Mouse (Mus musculus): ENCODE results near the gene Becn1. TPM values are rescaled to one million over a fixed set of nuclear protein-coding genes. Genes with fewer than 3 reads are reported as not detected.

The Becn1 gene
- polyA plus RNA-seq, 1 experiment from 2014 or later, result 93.6 TPM

DNA sequence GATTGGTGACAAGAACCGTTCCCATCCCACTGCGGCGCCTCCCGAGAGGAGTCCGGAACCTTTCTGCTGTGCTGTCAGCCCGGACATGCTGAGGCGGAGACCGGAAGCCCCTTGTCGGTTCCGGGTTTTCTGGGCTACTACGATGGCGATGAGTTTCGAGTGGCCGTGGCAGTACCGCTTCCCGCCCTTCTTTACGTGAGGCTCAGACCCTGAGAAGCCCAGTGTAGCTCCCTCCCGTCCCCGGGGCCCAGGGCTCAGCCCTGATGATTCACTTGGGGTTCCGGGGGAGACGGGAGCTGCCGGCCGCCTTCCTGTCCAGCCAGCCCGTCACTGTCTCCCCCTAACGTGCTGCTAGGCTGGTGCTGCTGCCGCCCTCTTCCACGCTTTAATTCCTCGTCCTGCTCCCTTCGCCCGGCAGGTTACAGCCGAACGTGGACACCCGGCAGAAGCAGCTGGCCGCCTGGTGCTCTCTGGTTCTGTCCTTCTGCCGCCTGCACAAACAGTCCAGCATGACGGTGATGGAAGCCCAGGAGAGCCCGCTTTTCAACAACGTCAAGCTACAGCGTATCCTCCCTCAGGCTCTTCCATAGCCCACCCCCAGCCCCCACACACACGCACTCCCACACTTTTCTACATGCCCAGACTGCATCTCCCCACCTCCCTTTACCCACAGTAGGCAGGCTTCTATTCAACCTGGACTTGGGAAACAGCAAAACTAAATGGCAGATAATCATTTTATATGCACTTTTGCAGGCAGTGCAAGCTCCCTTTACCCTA lies 48.3 kb downstream of the Becn1 start, which contains the start of gene Vps25:
TSS of gene Vps25 (plus strand) at position 95 of the 777 bp plus-strand sequence.
- WGBS (ENCODE audit: insufficient replicate concordance), result 0% methylated on average over 40 of the region's 40 CpGs
- peak within 1 kb of the TSS; percentile 92 for H3K9ac ChIP-seq (ENCODE audit: low read depth, low read length)
- H3K9me3 ChIP-seq (replicated peaks; ENCODE audit: control insufficient read depth, low read length), result no peaks in the 10 kb centered on the region
- peak within 1 kb of the TSS; percentile 84 for H3K4me3 ChIP-seq (ENCODE audit: low read depth, low read length)
- H3K4me1 ChIP-seq (ENCODE audit: control insufficient read depth, low read depth, low read length), result peaks cover 36% of the 10 kb centered on the region
- peak; percentile 87 for ATAC-seq (ENCODE audit: low read depth)
- no peaks in the 10 kb centered on the region for H3K36me3 ChIP-seq (ENCODE audit: control insufficient read depth, insufficient read depth)
- H3K4me2 ChIP-seq (ENCODE audit: low read depth, low read length), result peak within 1 kb of the TSS; percentile 80
- no peaks in the 10 kb centered on the region for H3K27me3 ChIP-seq (ENCODE audit: control insufficient read depth, insufficient read depth, low read depth, low read length)
- H3K27ac ChIP-seq (ENCODE audit: low read length), result peak within 1 kb of the TSS; percentile 88

DNA sequence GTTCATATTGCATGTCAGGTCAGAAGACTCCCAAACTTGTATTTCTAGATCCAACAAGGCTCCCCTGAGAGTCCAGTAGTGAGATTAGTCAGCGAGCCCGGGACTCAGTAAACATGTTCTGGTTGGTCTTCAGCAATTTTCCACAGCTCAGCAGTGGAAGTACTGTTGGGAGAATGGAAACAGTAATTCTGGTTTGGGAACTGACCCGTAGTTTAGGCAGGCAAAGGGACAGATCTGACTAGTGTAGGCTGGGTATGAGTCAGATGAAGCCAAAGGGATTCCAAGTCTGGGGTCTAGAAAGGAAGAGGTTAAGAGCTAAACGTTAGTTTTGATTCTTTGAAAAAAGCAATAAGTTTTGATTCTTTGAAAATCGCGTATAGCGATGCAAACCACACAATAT lies 49.1 kb downstream of the Becn1 start:
- Histone ChIP-seq H3K27me3 (ENCODE audit: control insufficient read depth, insufficient read depth, low read depth, low read length) (peaks cover 6% of the 10 kb centered on the region), H3K27ac (ENCODE audit: low read length) (peak overlapping the region; percentile 88), H3K36me3 (ENCODE audit: control insufficient read depth, insufficient read depth) (no peaks in the 10 kb centered on the region), H3K9me3 (replicated peaks; ENCODE audit: control insufficient read depth, low read length) (no peaks in the 10 kb centered on the region), H3K4me2 (ENCODE audit: low read depth, low read length) (peak overlapping the region; percentile 80), H3K4me3 (ENCODE audit: low read depth, low read length) (peak overlapping the region; percentile 84), H3K4me1 (ENCODE audit: control insufficient read depth, low read depth, low read length) (peaks cover 28% of the 10 kb centered on the region), H3K9ac (ENCODE audit: low read depth, low read length) (peak overlapping the region; percentile 92)
- no peak for ATAC-seq (ENCODE audit: low read depth)
- WGBS (ENCODE audit: insufficient replicate concordance), result 8% methylated on average over 7 of the region's 7 CpGs

DNA sequence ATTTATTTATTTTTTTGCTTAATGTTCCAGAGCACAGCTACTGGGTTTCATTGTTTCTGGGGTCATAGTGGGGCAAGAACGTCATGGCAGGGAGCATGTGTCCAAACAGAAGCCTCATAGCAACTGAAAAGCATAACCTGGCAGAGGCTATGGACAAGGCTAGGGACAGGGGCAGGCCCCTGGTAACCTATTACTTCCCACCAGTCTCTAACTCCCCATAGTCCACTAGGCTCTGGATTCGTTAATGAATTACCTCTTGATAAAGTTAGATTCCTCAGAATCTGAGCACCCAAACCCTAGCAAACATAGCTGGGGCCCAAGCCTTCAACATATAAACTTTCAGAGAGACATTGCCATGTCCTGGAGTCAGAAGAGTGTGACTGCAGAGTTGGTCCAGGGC lies 51.1 kb downstream of the Becn1 start:
- no peak for ATAC-seq (ENCODE audit: low read depth)
- peaks cover 22% of the 10 kb centered on the region for H3K4me1 ChIP-seq (ENCODE audit: control insufficient read depth, low read depth, low read length)
- no peaks in the 10 kb centered on the region for H3K9me3 ChIP-seq (replicated peaks; ENCODE audit: control insufficient read depth, low read length)
- H3K36me3 ChIP-seq (ENCODE audit: control insufficient read depth, insufficient read depth), result no peaks in the 10 kb centered on the region
- H3K4me2 ChIP-seq (ENCODE audit: low read depth, low read length), result no peak overlapping the region
- H3K9ac ChIP-seq (ENCODE audit: low read depth, low read length), result no peak overlapping the region
- H3K27ac ChIP-seq (ENCODE audit: low read length), result no peak overlapping the region
- no peak overlapping the region for H3K4me3 ChIP-seq (ENCODE audit: low read depth, low read length)
- 50% methylated on average over 2 of the region's 2 CpGs for WGBS (ENCODE audit: insufficient replicate concordance)
- peaks cover 25% of the 10 kb centered on the region for H3K27me3 ChIP-seq (ENCODE audit: control insufficient read depth, insufficient read depth, low read depth, low read length)

DNA sequence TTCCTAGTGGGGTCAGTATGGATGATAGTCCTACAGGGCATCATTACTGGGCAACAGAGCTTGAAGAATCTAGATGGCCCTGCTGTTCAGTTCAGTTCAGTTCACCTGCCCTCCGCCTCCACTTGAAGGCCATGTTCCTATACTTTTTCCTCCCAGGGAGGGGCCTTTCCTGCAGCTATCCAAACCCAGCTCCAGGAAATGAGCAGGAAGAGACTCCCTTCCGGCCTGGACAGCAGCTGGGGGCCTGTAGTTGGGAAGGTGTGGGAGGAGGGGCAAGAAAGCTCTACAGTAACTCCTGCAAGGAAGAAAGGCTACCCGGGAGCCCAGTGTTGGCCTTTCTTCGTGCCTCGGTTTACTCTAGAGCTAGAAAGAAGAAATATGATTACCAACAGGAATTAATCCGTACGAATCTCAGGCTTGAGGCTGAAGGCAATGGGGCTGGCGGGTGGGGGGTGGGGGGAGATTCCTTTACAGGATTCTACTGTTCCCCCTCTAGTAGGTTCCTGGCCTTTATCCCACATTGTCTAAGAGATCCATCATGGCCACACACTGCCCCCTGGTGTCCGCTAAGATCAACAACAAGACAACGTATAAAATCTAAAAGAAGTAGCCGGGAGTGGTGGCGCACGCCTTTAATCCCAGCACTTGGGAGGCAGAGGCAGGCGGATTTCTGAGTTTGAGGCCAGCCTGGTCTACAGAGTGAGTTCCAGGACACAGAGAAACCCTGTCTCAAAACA lies 53.7 kb downstream of the Becn1 start:
- Histone ChIP-seq H3K27ac (ENCODE audit: low read length) (no peak overlapping the region), H3K9me3 (replicated peaks; ENCODE audit: control insufficient read depth, low read length) (no peaks in the 10 kb centered on the region), H3K4me2 (ENCODE audit: low read depth, low read length) (no peak overlapping the region), H3K9ac (ENCODE audit: low read depth, low read length) (no peak overlapping the region), H3K4me1 (ENCODE audit: control insufficient read depth, low read depth, low read length) (peaks cover 9% of the 10 kb centered on the region), H3K4me3 (ENCODE audit: low read depth, low read length) (no peak overlapping the region), H3K36me3 (ENCODE audit: control insufficient read depth, insufficient read depth) (no peaks in the 10 kb centered on the region), H3K27me3 (ENCODE audit: control insufficient read depth, insufficient read depth, low read depth, low read length) (peaks cover 48% of the 10 kb centered on the region)
- ATAC-seq (ENCODE audit: low read depth), result no peak
- WGBS (ENCODE audit: insufficient replicate concordance), result 32% methylated on average over 14 of the region's 14 CpGs

DNA sequence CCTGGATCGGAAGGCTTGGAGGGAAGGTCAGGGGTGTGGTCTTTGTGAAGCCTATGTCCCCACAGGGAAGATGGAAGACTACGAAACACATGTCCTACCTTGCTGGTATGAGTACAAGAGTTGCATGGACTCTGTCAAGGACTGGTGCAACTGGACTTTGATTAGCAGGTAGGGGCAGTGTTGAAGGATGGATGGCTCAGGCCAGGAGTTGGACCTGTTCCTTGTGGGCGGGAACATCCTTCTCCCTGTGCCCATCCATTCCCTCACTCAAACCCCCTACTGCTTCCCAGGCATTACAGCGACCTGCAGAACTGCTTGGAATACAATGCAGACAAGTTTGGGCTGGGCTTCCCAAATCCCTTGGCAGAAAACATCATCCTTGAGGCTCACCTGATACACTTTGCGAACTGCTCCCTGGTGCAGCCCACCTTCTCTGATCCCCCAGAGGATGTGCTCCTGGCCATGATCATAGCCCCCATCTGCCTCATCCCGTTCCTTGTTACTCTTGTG lies 54.5 kb downstream of the Becn1 start:
- no peaks in the 10 kb centered on the region for H3K9me3 ChIP-seq (replicated peaks; ENCODE audit: control insufficient read depth, low read length)
- no peak overlapping the region for H3K4me3 ChIP-seq (ENCODE audit: low read depth, low read length)
- no peak overlapping the region for H3K9ac ChIP-seq (ENCODE audit: low read depth, low read length)

DNA sequence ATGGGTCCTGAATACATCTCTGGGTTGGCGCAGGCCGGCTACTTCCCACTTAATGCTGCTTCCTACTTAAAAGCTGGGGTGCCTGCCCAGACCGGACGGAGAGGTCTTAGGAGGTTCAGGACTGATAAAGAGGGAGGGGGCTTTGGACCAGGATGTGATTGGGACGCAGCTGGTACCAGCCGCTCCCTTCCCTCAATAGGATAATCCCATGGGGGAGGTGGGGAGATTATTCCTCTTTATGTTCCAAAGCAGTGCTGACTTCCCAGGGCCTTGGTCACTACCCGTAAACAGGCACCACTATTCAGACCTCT lies 55.4 kb downstream of the Becn1 start:
- H3K4me3 ChIP-seq (ENCODE audit: low read depth, low read length), result peak overlapping the region; percentile 54
- H3K27ac ChIP-seq (ENCODE audit: low read length), result no peak overlapping the region
- peaks cover 4% of the 10 kb centered on the region for H3K4me1 ChIP-seq (ENCODE audit: control insufficient read depth, low read depth, low read length)
- H3K36me3 ChIP-seq (ENCODE audit: control insufficient read depth, insufficient read depth), result no peaks in the 10 kb centered on the region
- peak; percentile 33; the same call in 1 of the 2 replicates for ATAC-seq (ENCODE audit: low read depth)
- peaks cover 51% of the 10 kb centered on the region for H3K27me3 ChIP-seq (ENCODE audit: control insufficient read depth, insufficient read depth, low read depth, low read length)
- WGBS (ENCODE audit: insufficient replicate concordance), result 10% methylated on average over 7 of the region's 7 CpGs
- no peak overlapping the region; the same call in 1 of the 2 replicates for H3K9ac ChIP-seq (ENCODE audit: low read depth, low read length)
- peak overlapping the region; percentile 61 for H3K4me2 ChIP-seq (ENCODE audit: low read depth, low read length)
- no peaks in the 10 kb centered on the region for H3K9me3 ChIP-seq (replicated peaks; ENCODE audit: control insufficient read depth, low read length)

More for the DNA sequence above, 54.5 kb downstream of the Becn1 start:
- H3K27ac ChIP-seq (ENCODE audit: low read length), result no peak overlapping the region
- no peak overlapping the region for H3K4me2 ChIP-seq (ENCODE audit: low read depth, low read length)
- H3K27me3 ChIP-seq (ENCODE audit: control insufficient read depth, insufficient read depth, low read depth, low read length), result peaks cover 51% of the 10 kb centered on the region
- H3K36me3 ChIP-seq (ENCODE audit: control insufficient read depth, insufficient read depth), result no peaks in the 10 kb centered on the region
- WGBS (ENCODE audit: insufficient replicate concordance), result 57% methylated on average over 6 of the region's 6 CpGs
- no peak for ATAC-seq (ENCODE audit: low read depth)
- peaks cover 5% of the 10 kb centered on the region for H3K4me1 ChIP-seq (ENCODE audit: control insufficient read depth, low read depth, low read length)

DNA sequence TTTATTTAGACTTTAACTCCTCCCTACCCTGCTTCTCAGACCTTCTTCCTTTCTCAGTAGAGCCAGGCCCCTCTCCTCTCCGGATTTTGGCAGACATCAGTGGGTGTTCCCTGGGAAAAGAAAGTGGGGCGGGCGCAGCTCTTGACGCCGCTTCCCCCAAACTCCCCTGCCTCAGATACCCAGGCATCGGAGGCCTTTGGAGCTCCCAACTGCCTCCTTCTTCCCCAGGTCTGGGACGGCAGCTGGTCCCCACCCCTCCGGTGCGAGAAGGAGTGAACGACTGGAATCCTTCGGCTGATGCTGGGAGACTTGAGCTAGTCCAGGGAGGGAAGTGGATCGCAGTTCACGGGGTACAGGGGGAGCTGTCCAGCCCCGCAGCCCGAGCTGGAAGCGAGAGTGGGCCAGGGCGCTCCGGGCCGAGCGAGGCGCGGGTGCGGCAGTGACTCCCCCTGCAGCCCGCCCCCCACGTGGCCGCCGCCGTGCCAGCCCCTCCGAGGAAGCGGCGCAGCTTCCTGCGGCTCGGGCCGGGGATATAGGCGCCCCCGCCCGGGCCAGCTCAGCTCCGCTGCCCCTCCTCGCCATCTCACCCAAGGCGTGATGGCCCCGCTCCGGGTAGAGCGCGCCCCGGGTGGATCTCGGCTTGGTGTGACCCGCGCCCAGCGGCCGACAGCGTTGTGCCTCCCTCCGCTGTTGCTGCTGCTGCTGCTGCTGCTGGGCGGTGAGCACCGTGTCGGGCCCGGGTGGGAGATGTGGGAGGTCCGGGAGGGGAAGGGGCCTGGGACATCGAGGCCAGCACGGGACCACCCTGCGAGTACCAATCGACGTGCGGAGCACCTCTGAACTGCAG lies 56.0 kb downstream of the Becn1 start, which contains the start of gene Ramp2:
TSS of gene Ramp2 (plus strand) at position 174 of the 847 bp plus-strand sequence.
- WGBS (ENCODE audit: insufficient replicate concordance), result 4% methylated on average over 62 of the region's 63 CpGs
- H3K9me3 ChIP-seq (replicated peaks; ENCODE audit: control insufficient read depth, low read length), result no peaks in the 10 kb centered on the region
- peak within 1 kb of the TSS; percentile 26; the same call in 1 of the 2 replicates for H3K9ac ChIP-seq (ENCODE audit: low read depth, low read length)
- peaks cover 4% of the 10 kb centered on the region for H3K4me1 ChIP-seq (ENCODE audit: control insufficient read depth, low read depth, low read length)
- H3K36me3 ChIP-seq (ENCODE audit: control insufficient read depth, insufficient read depth), result no peaks in the 10 kb centered on the region
- no peak within 1 kb of the TSS for H3K27ac ChIP-seq (ENCODE audit: low read length)
- ATAC-seq (ENCODE audit: low read depth), result peak; percentile 40; the same call in 1 of the 2 replicates
- H3K4me3 ChIP-seq (ENCODE audit: low read depth, low read length), result peak within 1 kb of the TSS; percentile 54
- peak within 1 kb of the TSS; percentile 61 for H3K4me2 ChIP-seq (ENCODE audit: low read depth, low read length)
- peaks cover 51% of the 10 kb centered on the region for H3K27me3 ChIP-seq (ENCODE audit: control insufficient read depth, insufficient read depth, low read depth, low read length)

DNA sequence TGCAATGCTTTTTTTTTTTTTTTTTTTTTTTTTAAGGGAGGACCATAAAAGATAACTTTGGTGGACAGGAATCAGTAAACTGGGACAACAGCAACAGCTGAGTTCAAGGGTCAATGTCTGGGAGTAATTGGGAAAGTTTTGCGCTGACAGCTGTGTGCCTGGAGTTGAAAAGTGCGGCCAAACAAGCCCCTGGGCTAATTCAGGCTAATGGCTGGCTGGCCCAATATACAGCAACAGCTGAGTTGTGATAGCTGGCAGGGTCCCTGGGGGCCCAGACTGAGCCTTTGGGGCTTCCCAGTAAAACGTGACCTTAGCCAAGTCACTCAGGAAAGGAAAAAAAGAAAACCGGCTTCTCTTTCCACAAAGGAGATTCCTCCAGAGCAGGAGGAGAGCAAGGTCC lies 57.0 kb downstream of the Becn1 start:
- peaks cover 51% of the 10 kb centered on the region for H3K27me3 ChIP-seq (ENCODE audit: control insufficient read depth, insufficient read depth, low read depth, low read length)
- no peak for ATAC-seq (ENCODE audit: low read depth)
- no peak overlapping the region for H3K4me3 ChIP-seq (ENCODE audit: low read depth, low read length)
- peaks cover 4% of the 10 kb centered on the region for H3K4me1 ChIP-seq (ENCODE audit: control insufficient read depth, low read depth, low read length)
- H3K9me3 ChIP-seq (replicated peaks; ENCODE audit: control insufficient read depth, low read length), result no peaks in the 10 kb centered on the region
- no peak overlapping the region for H3K9ac ChIP-seq (ENCODE audit: low read depth, low read length)
- H3K36me3 ChIP-seq (ENCODE audit: control insufficient read depth, insufficient read depth), result no peaks in the 10 kb centered on the region
- H3K27ac ChIP-seq (ENCODE audit: low read length), result no peak overlapping the region
- no peak overlapping the region for H3K4me2 ChIP-seq (ENCODE audit: low read depth, low read length)
- WGBS (ENCODE audit: insufficient replicate concordance), result 45% methylated on average over 4 of the region's 4 CpGs

Measured in liver, embryonic 16.5 days (tissue).